Mouse (Mus musculus) testis, adult 2 months (tissue): ENCODE measurements around the gene Ssc5d.

ENCODE experiments used
- CTCF ChIP-seq: fragments of 200-500 bp; IDR thresholded peaks from 2 replicates; pipeline ENCODE4 v1.5.1; 2012; ENCODE audit warnings: low read depth, mild to moderate bottlenecking, inconsistent platforms, low read length, moderate library complexity; ENCODE audit not compliant: control insufficient read depth, insufficient read depth, insufficient replicate concordance
- POLR2A ChIP-seq: fragments of 200-500 bp; IDR thresholded peaks from 2 replicates; pipeline ENCODE4 v1.6.1; 2012; ENCODE audit warnings: low read depth, mild to moderate bottlenecking, inconsistent platforms, low read length, moderate library complexity; ENCODE audit not compliant: control insufficient read depth

- TF ChIP-seq CTCF (no peak), POLR2A (no peak)
Measured at GRCm38 (mm10) chr7:4993999-4994788, 68.6 kb downstream of the Ssc5d start.
